Mouse (Mus musculus) G1E (cell line): ENCODE data around the gene Tll1. TPM values are rescaled to one million over a fixed set of nuclear protein-coding genes. Genes with fewer than 3 reads are reported as not detected.

Experiments used
- ATAC-seq: 2 replicates; pipeline ENCODE4 v1.8.0; 2016; ENCODE audit warnings: mild to moderate bottlenecking; ENCODE audit not compliant: insufficient number of reproducible peaks, poor library complexity, low FRiP score, severe bottlenecking; ENCODE audit errors: extremely low read depth
- DNase-seq: peaks from one replicate; pipeline ENCODE4 v3.0.0; 2012; ENCODE audit warnings: low spot score
- H3K27me3 ChIP-seq: 2 replicates; pipeline ENCODE4 v1.6.1; 2012; ENCODE audit warnings: mild to moderate bottlenecking, low read length, inconsistent platforms; ENCODE audit not compliant: insufficient read depth
- H3K36me3 ChIP-seq: replicated peaks from 2 replicates; pipeline ENCODE3; 2012; ENCODE audit warnings: mild to moderate bottlenecking, inconsistent platforms
- H3K4me1 ChIP-seq: 2 replicates; pipeline ENCODE4 v1.6.1; 2012; ENCODE audit warnings: low read depth, low read length, inconsistent platforms, mixed read lengths; ENCODE audit not compliant: insufficient read depth
- H3K4me3 ChIP-seq: 2 replicates; pipeline ENCODE4 v1.5.1; 2012; ENCODE audit warnings: low read depth, mild to moderate bottlenecking, inconsistent platforms, low read length, moderate library complexity, mixed read lengths
- H3K9me3 ChIP-seq: replicated peaks from 2 replicates; pipeline ENCODE4 v1.6.1; 2012; ENCODE audit warnings: inconsistent platforms
- CTCF ChIP-seq: IDR thresholded peaks from 2 replicates; pipeline ENCODE4 v1.5.1; 2012; ENCODE audit warnings: low read depth, low read length, inconsistent platforms, mixed read lengths
- GATA1 ChIP-seq: IDR thresholded peaks from 2 replicates; pipeline ENCODE4 v1.6.1; 2012; ENCODE audit warnings: borderline replicate concordance, low read length, inconsistent platforms, mixed read lengths
- GATA2 ChIP-seq: IDR thresholded peaks from 2 replicates; pipeline ENCODE4 v1.6.1; 2012; ENCODE audit warnings: low read depth, low read length, inconsistent platforms, borderline replicate concordance
- POLR2AphosphoS5 ChIP-seq: IDR thresholded peaks from 2 replicates; pipeline ENCODE4 v1.6.1; 2012; ENCODE audit warnings: low read depth, low read length, inconsistent platforms; ENCODE audit not compliant: insufficient replicate concordance
- TAL1 ChIP-seq: conservative IDR thresholded peaks from 2 replicates; pipeline ENCODE4 v1.6.1; 2012; ENCODE audit warnings: low read depth, low read length, inconsistent platforms, mixed read lengths
- polyA plus RNA-seq: library from polyadenylated mRNA; stranded (reverse); fragments of >175 nt; gene quantifications from 2 replicates; pipeline ENCODE4 v1.2.3, GENCODE M21; 2012
- total RNA-seq, 2 experiments: library from RNA; stranded (forward) in 1 of 2; stranded (reverse) in 1 of 2; fragments of 200-1000 nt in 1 of 2; fragments of >200 nt in 1 of 2; fragmentation: Nextera tagmentation in 1 of 2; gene quantifications; 2 replicates each; pipeline ENCODE4 v1.2.3; 2014 to 2017

Tll1 gene
- total and polyA plus RNA-seq, 3 experiments = 0.11 TPM; not detected in 2

DNA sequence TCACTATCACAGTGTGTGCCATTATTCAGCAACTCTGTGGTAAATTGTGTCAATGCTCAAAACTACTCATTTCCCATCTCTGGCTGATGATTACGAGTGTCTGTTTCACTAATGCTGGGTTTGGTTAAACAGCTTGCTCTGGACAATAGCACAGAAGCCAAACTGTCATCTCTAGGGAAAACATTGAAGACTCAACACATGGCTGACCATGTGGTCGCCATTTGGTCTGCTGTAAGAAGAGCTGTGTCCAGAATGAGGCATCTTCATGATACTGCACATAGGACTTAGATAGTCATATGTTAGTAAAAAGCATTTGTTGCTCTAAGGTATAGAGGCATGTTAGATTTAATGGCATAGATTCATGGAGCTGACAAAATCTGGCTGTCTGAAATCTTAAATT is 98.9 kb downstream of the Tll1 start:
- ATAC-seq (no peak), DNase-seq (no peak)
- TF ChIP-seq GATA1 (no peak), CTCF (no peak), TAL1 (no peak), GATA2 (no peak), POLR2AphosphoS5 (no peak)
- H3K4me3 ChIP-seq = no peak overlapping the region
- no peaks in the 10 kb centered on the region for H3K27me3 ChIP-seq
- no peaks in the 10 kb centered on the region for H3K9me3 ChIP-seq
- H3K36me3 ChIP-seq = no peaks in the 10 kb centered on the region
- no peaks in the 10 kb centered on the region for H3K4me1 ChIP-seq

DNA sequence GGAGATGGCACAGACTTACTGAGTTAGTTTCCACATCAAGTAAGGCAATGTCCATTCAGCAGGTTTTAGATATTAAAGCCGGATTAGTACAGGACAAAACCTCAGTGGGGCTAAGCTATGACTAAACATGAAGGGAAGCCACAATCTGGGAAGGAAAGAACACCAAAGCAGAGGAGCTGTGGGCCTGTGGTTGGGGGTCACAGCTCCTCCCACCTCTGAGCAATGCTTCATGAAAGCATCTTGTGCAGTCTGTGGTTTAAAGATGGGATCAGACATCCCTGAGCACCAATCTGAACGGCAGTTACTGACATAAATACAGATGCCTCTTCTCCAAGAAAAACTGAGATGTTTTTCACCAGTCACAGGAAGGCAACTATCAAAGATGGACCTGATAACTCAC is 132.7 kb downstream of the Tll1 start:
- ATAC-seq = no peak
- Histone ChIP-seq H3K27me3 (no peaks in the 10 kb centered on the region), H3K4me1 (no peaks in the 10 kb centered on the region), H3K4me3 (no peak overlapping the region), H3K9me3 (no peaks in the 10 kb centered on the region), H3K36me3 (no peaks in the 10 kb centered on the region)
- TF ChIP-seq GATA1 (no peak), TAL1 (no peak), GATA2 (no peak), CTCF (no peak)
- DNase-seq = no peak

DNA sequence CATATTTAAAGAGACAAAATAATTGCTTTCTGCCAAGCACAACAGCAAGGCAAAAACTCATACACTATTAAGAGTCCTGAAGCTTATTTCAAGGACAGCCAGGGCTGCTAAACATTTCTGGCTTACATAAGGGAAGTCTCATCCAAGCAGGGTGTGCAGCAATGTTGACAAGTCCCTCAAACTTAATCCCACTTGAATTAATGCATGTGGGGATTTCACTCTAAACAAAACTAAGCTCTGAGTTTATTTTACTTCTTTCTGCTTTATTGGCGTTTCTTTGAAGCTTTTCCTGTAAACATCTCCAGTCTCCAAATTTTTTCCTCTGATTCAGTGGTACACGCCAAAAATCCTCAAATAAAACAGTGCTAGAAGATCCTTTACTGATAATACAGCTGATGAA is 146.2 kb downstream of the Tll1 start:
- no peaks in the 10 kb centered on the region for H3K36me3 ChIP-seq
- DNase-seq (no peak), ATAC-seq (no peak)
- H3K4me1 ChIP-seq = no peaks in the 10 kb centered on the region
- TF ChIP-seq CTCF (no peak), GATA2 (no peak)
- H3K27me3 ChIP-seq = no peaks in the 10 kb centered on the region
- no peaks in the 10 kb centered on the region for H3K9me3 ChIP-seq
- H3K4me3 ChIP-seq = no peak overlapping the region

DNA sequence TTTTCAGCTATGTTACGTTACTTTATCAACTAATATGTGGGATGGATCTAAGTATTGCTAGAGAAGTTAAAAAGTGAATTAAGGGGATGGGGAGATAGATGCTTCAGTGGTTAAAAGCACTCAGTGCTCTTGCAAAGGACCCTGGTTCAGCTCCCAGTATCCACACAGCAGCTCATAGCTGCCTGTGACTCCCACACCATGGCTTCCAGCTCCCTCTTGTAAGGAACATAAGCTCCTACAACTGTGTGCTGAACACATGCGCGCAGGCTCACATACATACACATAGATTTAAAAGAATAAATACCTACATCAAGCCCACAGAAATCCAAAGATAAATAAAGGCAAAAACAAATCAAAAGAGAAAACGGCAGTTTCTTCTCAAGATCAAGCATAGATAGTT is 148.5 kb downstream of the Tll1 start:
- H3K9me3 ChIP-seq = no peaks in the 10 kb centered on the region
- H3K4me1 ChIP-seq = no peaks in the 10 kb centered on the region
- ATAC-seq = no peak
- H3K4me3 ChIP-seq = no peak overlapping the region
- H3K36me3 ChIP-seq = no peaks in the 10 kb centered on the region
- no peaks in the 10 kb centered on the region for H3K27me3 ChIP-seq
- DNase-seq = no peak
- TF ChIP-seq GATA2 = no peak
- no peak for TF ChIP-seq GATA1
- no peak for TF ChIP-seq POLR2AphosphoS5
- TF ChIP-seq CTCF = no peak
- no peak for TF ChIP-seq TAL1

DNA sequence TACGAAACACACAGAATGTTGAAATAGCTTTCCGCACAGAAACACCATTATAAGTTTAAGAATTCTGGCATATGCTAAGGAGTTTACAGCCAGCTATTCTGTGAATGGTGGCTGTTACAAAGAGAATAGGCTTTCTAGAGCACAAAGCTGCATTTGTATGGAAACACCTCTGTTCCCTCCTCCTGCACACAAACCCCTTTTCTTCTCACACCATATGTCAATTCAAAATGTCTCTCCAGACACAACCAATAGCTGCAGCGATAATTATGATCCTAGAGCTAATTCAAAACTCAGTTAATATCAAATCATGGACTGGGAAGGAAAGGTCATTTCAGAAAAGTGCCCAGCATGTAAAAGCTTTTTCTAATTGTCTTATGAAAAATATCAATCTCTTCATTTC is 157.5 kb downstream of the Tll1 start:
- H3K36me3 ChIP-seq = no peaks in the 10 kb centered on the region
- no peaks in the 10 kb centered on the region for H3K27me3 ChIP-seq
- no peaks in the 10 kb centered on the region for H3K9me3 ChIP-seq
- no peak overlapping the region for H3K4me3 ChIP-seq
- no peak for TF ChIP-seq POLR2AphosphoS5
- no peak for TF ChIP-seq CTCF
- no peak for TF ChIP-seq GATA1
- TF ChIP-seq GATA2 = no peak
- TF ChIP-seq TAL1 = no peak
- ATAC-seq (no peak), DNase-seq (no peak)
- no peaks in the 10 kb centered on the region for H3K4me1 ChIP-seq

DNA sequence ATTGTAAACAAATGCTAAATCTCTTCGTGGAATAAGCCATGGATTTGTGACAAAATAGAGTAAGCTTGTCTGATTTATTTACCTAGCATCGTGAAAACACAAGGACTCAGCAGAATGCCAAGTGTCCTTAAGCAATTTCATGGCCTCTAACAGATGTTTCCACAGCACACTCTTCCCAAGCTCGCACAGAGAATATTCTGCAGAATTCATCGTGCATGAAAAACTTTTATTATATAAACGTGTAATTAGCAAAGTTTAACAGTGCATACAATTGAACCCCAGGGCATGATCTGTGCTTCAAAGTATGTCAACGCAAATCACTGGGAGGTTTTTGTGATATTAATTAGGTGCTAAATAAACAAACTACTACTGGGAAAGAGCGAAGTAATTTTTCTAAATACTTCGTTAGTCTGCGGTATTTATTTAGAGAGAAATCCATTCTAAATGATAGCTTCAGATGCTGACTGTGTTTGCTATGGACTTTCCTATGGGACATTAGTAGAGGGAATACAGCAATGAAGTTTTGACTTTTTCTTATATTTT is 158.0 kb downstream of the Tll1 start:
- H3K4me3 ChIP-seq = no peak overlapping the region
- DNase-seq (no peak), ATAC-seq (no peak)
- no peak for TF ChIP-seq TAL1
- TF ChIP-seq CTCF = no peak
- no peak for TF ChIP-seq POLR2AphosphoS5
- TF ChIP-seq GATA1 = no peak
- no peak for TF ChIP-seq GATA2
- no peaks in the 10 kb centered on the region for H3K9me3 ChIP-seq
- H3K4me1 ChIP-seq = no peaks in the 10 kb centered on the region
- H3K27me3 ChIP-seq = no peaks in the 10 kb centered on the region
- H3K36me3 ChIP-seq = no peaks in the 10 kb centered on the region
